In the genomic region with DNA sequence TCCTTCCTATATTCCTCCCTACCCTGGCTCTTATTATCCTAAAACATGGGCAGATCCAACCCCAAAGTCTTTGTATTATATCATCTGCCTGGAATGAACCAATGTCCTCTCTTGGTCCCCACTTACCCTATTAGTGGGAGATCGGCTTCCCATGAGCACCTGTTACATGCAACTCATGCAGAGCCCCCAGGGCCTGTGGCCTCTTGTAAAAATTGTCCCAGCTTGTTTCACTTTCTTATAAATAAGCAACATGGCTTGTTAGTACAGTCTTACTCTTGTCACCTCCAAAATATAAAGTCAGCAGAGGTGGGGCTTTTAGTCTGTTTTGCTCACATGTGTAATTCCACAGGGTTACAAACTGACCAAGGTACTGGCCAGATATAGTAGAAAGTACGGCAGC, we compare ENCODE assay signal across 28 mouse cellular contexts.
"Had no signal": no experiment of that assay in that cellular context is flagged by ENCODE, and none has a peak within 500 bp of the region (broad histone marks: within the 10 kb centered on the region; RNA-seq: fewer than 3 reads in every experiment).

No protein-coding gene starts in this region.

- H3K4me3 ChIP-seq: embryonic facial prominence, embryonic 10.5 days; embryonic facial prominence, embryonic 12.5 days; embryonic facial prominence, embryonic 13.5 days; embryonic facial prominence, embryonic 15.5 days; erythroblast, embryonic 14.5 days; forebrain, embryonic 10.5 days; forebrain, embryonic 12.5 days; forebrain, embryonic 13.5 days; forebrain, embryonic 15.5 days; gastrocnemius, adult 2 months; heart, adult 2 months had no signal

- H3K4me2 ChIP-seq: embryonic facial prominence, embryonic 12.5 days; embryonic facial prominence, embryonic 13.5 days; embryonic facial prominence, embryonic 15.5 days; forebrain, embryonic 12.5 days; forebrain, embryonic 13.5 days; forebrain, embryonic 15.5 days had no signal

- H3K9ac ChIP-seq: embryonic facial prominence, embryonic 12.5 days; embryonic facial prominence, embryonic 13.5 days; embryonic facial prominence, embryonic 15.5 days; forebrain, embryonic 12.5 days; forebrain, embryonic 13.5 days; forebrain, embryonic 15.5 days; forebrain, postnatal 0 days had no signal

- ATAC-seq: forebrain, embryonic 13.5 days; forebrain, embryonic 14.5 days; forebrain, embryonic 15.5 days; forebrain, embryonic 16.5 days; forebrain, postnatal 0 days had no signal

- H3K4me1 ChIP-seq: embryonic facial prominence, embryonic 10.5 days; embryonic facial prominence, embryonic 12.5 days; embryonic facial prominence, embryonic 13.5 days; embryonic facial prominence, embryonic 15.5 days; forebrain, embryonic 10.5 days; forebrain, embryonic 12.5 days; forebrain, embryonic 13.5 days; forebrain, embryonic 15.5 days had no signal

- DNase-seq: cerebellum, adult 2 months; cerebellum, adult 8-10 months; cerebellum, adult 9-10 months; cerebellum, adult 9-11 months; cerebellum, postnatal 10 days; cerebellum, postnatal 14 days; cerebellum, postnatal 25 days; cerebellum, postnatal 36 days; embryo, embryonic 11 days; forebrain, postnatal 0 days; gastrocnemius, adult 2 months; gastrocnemius, postnatal 10 days; gastrocnemius, postnatal 14 days; gastrocnemius, postnatal 25 days; gastrocnemius, postnatal 36 days; heart, adult 18-20 months; heart, adult 2 months had no signal

- H3K27ac ChIP-seq: embryonic facial prominence, embryonic 10.5 days; embryonic facial prominence, embryonic 12.5 days; embryonic facial prominence, embryonic 13.5 days; embryonic facial prominence, embryonic 15.5 days; forebrain, embryonic 10.5 days; forebrain, embryonic 12.5 days; forebrain, embryonic 13.5 days; forebrain, embryonic 15.5 days; gastrocnemius, adult 2 months; heart, adult 2 months had no signal

- H3K36me3 ChIP-seq: embryonic facial prominence, embryonic 10.5 days; embryonic facial prominence, embryonic 12.5 days; embryonic facial prominence, embryonic 13.5 days; embryonic facial prominence, embryonic 15.5 days; forebrain, embryonic 10.5 days; forebrain, embryonic 12.5 days; forebrain, embryonic 15.5 days had no signal

- H3K27me3 ChIP-seq: embryonic facial prominence, embryonic 12.5 days; embryonic facial prominence, embryonic 13.5 days; embryonic facial prominence, embryonic 15.5 days; forebrain, embryonic 12.5 days; forebrain, embryonic 13.5 days; forebrain, embryonic 15.5 days had no signal

- H3K9me3 ChIP-seq: embryonic facial prominence, embryonic 10.5 days; embryonic facial prominence, embryonic 12.5 days; embryonic facial prominence, embryonic 13.5 days; embryonic facial prominence, embryonic 15.5 days; forebrain, embryonic 10.5 days; forebrain, embryonic 12.5 days; forebrain, embryonic 13.5 days; forebrain, embryonic 15.5 days had no signal
